Mouse (Mus musculus) heart, adult 18-20 months (tissue): Measurements from ENCODE around the gene Syt8. TPM values are rescaled to one million over a fixed set of nuclear protein-coding genes. Genes with fewer than 3 reads are reported as not detected.

Experiments used
- DNase-seq, 2 experiments: peaks; one replicate each; pipeline ENCODE4 v3.0.0; 2021 to 2022; ENCODE audit warnings: mixed read lengths in 1 of 2
- total RNA-seq, 2 experiments: library from RNA; stranded (reverse); gene quantifications; 2 replicates each; pipeline ENCODE4 v1.2.3; 2021

The Syt8 gene
- total RNA-seq, 2 experiments from 2014 or later = not detected

- no peak for DNase-seq
Measured at GRCm38 (mm10) chr7:142445324-142445723, 10.7 kb downstream of the Syt8 start.

DNA sequence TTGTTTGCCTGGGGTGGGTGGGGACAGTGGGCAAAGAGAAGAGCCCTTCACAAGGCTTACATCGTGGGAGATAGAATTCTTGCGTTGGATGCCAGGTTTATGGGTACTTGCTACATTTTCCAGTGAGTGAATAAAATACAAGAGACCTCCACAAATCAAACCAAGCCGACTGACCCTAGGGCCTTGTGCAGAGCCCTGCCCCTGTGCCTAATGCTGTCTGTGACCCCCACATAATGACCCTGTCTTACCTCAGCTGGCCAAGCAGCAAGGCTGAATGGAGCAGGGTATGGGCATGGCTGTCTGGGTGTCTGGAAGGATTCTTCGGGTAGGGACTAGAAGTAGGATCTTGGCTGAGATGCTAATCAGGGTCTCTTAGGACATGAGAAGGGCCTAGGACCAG lies 11.6 kb downstream of the Syt8 start:
- DNase-seq = no peak

DNA sequence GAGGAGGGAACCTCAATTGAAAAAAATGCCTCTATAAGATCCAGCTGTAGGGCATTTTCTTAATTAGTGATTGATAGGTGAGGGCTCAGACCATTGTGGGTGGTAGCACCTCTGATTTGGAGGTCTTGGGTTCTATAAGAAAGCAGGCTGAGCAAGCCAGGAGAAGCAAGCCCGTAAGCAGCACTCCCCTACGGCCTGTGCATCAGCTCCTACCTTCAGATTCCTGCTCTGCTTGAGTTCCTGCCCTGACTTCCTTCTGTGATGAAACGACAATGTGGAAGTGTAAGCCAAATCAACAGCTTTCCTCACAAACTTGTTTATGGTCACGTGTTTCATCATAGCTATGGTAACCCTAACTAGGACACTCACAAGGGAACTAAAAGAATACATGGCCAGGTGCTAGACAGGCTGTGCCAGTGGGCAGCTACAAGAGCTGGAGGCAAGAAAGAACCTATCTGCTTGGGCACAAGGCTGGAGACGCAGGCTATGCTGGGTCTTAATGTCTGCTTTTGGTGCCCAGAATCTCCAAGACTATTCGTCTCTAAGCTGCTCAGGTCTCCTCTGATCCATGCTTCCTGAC lies 14.5 kb downstream of the Syt8 start:
- no peak for DNase-seq

DNA sequence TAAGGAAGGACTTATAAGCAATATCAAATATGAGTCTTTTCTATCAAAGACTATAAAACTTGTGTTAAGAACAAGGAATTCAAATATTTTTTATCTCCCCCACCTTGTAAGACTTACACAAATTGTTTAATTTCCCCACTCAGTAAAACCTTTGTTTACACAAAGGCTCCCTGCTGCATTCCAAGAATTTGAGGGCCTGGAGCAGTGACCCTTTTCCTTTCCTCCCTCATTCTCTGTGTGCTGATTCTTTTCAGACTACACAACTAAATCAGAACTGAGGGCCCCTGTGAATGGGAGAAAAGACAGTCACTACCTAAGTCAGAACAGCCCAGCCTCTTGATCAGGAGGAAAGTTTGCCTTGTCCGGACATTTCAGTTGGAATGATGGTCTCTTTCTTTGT lies 20.1 kb downstream of the Syt8 start:
- no peak for DNase-seq

GRCm38 (mm10) chr7:142455251-142455650 lies 20.6 kb downstream of the Syt8 start:
- DNase-seq = no peak

- DNase-seq = peak in 1 of 2 experiments; percentile 39
Measured at GRCm38 (mm10) chr7:142456806-142457205, 22.2 kb downstream of the Syt8 start.

DNA sequence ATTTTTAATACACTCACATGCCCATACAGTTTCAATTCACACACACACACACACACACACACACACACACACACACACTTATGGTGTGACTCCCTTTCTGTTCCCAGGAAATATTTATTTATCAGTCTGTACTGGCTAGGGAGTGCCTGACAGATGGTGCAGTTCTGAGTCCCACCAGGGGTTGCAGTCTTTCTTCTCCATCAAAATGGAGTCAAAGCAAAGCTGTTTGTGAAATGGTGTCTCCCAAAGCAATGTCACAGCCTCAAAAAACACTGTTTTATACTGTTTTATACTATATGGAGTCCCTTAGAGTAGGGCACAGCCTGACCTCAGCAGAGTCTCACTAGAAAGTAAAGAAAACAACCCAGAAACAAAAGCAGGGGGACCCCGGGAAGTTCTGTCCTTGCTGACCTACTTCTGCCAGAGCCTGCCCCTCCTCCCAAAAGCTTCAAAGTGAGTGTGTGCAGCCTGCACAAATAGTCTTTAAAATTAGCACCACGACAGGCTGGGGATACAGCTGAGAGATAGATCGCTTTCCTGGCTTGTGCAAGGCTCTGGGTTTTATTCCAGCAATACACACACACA lies 22.7 kb downstream of the Syt8 start:
- DNase-seq = peak; percentile 69 to 73

GRCm38 (mm10) chr7:142458026-142458425 lies 23.4 kb downstream of the Syt8 start:
- peak in 1 of 2 experiments; percentile 46 for DNase-seq

GRCm38 (mm10) chr7:142458676-142459298 lies 24.1 kb downstream of the Syt8 start:
- DNase-seq = peak in 1 of 2 experiments; percentile 52

GRCm38 (mm10) chr7:142459299-142459691 lies 24.6 kb downstream of the Syt8 start:
- DNase-seq = peak in 1 of 2 experiments; percentile 74

- peak in 1 of 2 experiments; percentile 23 for DNase-seq
Measured at GRCm38 (mm10) chr7:142460636-142461077, 26.0 kb downstream of the Syt8 start, which contains the start of gene Lsp1. TSS of gene Lsp1 (plus strand) at chr7:142460809.

DNA sequence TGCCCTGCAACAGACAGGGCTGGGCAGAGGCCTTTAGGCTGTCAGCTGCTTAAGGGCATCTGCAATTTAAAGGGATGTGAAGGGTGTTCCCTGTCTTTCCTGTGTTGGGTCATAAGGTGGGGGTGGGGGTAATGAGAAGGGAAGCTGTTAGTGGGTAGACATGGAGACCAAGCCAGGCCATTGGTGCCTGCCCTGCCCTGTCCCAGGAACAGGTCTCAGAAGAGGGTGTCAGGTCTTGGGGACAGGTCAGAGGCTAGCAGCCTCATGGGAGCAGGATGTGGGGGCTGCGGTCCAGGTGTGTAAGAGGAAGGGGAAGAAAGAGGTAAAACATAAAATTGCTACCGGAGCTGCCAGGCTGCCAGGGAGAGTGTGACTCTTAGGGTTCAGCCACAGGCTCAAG lies 26.8 kb downstream of the Syt8 start:
- no peak for DNase-seq

DNA sequence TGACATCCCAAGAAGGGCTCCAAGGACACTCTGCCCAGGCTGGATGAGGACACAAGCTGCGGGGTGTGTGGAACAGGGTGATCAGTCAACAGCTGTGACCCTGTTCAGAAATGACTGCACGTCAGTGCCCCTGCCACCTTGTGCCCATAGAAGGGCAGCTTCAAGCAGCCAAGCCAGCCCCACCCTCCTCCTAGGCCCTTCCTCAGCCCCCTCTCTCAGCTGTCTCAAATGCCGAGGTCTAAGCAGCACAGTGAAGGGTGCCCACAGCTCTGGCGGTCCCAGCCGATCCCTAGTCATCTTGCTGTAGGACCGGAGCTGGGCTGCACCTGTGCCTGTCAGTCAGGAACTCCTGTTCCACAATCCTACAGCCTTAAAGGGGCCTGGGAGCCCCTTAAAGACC lies 27.5 kb downstream of the Syt8 start:
- DNase-seq = peak in 1 of 2 experiments; percentile 28

- DNase-seq = peak in 1 of 2 experiments; percentile 28
Measured at GRCm38 (mm10) chr7:142462594-142463078, 28.0 kb downstream of the Syt8 start.

GRCm38 (mm10) chr7:142470171-142470691 lies 35.6 kb downstream of the Syt8 start:
- peak in 1 of 2 experiments; percentile 37 for DNase-seq

- DNase-seq = peak; percentile 80 to 81
Measured at GRCm38 (mm10) chr7:142470808-142471413, 36.3 kb downstream of the Syt8 start.

- peak in 1 of 2 experiments; percentile 33 for DNase-seq
Measured at GRCm38 (mm10) chr7:142471414-142471861, 36.8 kb downstream of the Syt8 start.

GRCm38 (mm10) chr7:142471884-142472570 lies 37.4 kb downstream of the Syt8 start:
- peak; percentile 65 to 72 for DNase-seq

DNA sequence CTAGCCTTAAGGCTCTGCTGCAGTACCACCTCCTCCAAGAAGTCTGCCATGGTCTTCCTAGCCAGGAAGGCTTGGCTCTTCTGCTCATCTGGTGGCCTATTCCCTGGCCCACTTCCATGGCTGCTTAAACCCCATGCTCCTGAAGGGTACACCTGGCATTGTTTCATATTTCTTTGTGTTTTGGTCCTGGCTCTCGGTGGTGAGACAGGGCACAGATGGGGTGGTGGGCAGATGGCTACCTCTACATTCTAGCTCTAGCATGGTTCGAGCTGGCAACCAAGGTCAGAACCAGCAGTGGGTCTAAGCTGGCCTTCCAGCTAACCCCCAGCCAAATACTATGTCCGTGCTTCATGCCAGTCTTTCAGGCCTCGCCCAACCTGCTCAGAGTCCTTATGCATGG lies 38.3 kb downstream of the Syt8 start:
- no peak for DNase-seq

GRCm38 (mm10) chr7:142473476-142473875 lies 38.8 kb downstream of the Syt8 start:
- no peak for DNase-seq

GRCm38 (mm10) chr7:142474799-142475198 lies 40.1 kb downstream of the Syt8 start:
- DNase-seq = peak; percentile 66 to 72

DNA sequence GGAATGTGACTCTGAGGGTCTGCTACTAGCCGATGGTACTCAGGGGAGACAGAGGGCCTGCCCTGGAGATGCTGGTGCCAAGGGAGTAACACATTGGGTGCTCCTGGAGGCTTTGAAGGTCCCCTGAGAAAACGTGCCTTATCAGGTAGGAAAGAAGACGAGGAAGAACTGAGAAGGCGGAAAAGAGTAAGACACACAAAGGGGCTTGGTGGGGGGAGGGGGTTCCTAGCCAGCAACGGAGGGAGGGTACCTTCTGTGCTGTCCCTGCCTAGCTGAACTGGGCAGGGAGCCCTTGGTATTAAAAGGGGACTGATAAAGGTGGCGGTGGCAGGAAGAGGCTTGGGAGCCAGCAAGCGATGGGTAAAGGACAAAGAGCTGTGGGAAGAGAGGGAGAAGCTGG lies 41.0 kb downstream of the Syt8 start:
- no peak for DNase-seq
